Mouse (Mus musculus) neural tube, embryonic 10.5 days (tissue): ENCODE data around the gene 4930402H24Rik.
A peak's percentile ranks its signal among the peaks of the same experiment; 100 is the strongest.

Source experiments
- DNase-seq: peaks from one replicate; pipeline ENCODE4 v3.0.0-alpha.2; 2017; ENCODE audit warnings: low spot score; ENCODE audit errors: extremely low spot score

4930402H24Rik gene

DNA sequence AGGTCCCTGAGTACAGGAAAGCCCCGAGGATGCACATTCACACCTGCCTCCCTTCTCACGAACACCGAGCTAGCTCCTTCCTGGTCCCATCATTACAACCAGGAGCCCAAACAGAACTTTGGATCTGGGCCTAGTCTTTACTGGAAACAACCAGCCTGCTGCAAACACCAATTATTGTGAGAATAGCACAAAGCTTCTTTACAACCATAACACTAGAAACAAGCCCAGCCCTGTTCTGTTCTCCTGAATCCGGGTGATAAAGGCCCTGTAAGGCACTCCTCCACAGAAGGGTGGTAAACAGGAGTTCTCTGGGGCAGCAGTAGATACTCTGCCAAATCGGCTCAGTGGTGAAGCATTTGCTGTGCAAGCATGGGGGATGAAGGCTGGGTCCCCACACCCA lies 170.9 kb downstream of the 4930402H24Rik start:
- DNase-seq, result no peak

DNA sequence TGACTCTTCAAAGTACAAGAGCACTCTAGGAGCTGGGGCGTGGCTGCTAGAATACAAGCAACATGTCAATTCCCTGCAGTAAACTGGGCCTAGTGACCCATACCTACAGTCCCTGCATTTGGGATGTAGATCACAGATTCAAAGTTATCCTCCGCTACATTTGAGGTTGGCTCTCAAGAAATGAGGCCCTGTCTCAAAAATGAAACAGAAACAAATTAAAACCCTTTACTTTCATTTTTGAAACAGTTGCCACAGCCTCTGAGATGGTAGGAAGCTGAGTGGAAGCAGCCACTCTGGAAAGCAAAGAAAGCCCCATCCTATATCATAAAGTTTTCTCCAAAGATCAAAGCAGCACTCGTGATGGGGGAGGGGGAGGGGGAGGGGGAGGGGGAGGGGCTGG lies 172.8 kb downstream of the 4930402H24Rik start:
- DNase-seq, result no peak

DNA sequence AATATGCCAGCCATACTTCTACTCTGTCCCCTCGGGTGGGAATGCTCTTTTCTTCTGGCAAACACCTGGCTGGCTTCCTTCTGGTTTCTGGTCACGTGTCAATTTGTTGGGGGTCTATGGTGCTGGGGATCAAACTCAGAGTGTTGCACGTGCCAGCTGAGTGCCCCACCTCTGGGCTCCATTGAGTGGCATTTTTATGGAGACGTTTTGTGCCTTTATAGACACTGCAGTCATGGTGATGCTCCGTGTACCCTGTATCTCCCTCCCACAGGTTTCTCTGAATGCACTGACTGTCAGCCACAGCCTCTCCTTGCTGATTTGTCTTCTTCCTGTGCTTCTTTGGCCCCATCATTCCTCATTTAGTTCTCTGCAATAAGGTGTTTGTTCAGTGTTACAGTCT lies 174.4 kb downstream of the 4930402H24Rik start:
- no peak for DNase-seq

DNA sequence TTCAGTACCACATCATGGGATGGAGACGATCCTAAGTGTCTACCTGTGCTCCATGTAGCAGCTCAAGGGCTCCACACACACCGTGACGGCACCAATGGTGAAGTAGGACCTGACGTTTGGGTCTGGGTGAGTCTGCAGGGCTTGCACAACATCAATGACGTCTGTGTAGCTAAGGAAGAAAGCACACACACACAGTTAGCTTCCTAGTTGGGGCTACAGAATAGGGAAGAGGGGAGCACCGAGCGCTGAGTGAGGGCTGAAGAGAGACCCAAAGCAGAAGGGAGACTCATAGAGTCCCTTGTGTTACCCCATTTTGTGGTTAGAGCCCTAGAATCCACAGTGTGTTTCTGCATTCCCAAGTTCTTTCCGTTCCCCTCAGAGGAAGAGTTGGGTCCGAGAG lies 175.5 kb downstream of the 4930402H24Rik start:
- DNase-seq, result no peak

DNA sequence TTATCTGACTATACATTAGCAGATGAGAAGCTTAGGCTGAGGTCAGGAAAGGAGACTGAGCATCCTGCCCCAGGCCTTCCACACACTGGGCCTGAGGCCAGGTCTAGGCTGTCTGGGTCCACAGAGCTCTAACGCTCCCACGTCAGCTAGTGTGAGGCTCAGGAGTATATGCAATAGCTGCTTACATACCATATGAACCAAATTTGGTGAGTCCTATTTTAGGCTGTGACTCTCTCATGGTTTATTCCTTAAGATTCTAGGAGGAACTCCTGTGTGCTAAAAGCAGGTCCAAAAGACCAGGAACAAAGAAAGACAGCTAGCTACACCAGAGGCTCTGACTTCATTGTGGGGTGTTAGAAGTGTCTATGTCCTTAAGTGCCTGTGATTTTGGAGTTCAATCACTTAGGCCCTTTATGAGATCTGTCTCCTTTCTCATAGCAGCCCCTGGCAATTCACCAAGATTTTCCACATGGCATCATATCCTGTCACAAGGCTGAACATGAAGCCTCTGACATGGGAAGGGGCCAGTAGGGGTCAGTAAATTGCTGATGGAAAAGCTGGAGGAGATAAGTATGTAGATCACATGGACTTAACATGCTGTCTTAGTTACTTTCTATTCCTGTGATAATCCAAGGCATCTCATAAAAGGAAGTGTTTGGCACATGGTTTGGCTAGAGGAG lies 177.2 kb downstream of the 4930402H24Rik start:
- no peak for DNase-seq

DNA sequence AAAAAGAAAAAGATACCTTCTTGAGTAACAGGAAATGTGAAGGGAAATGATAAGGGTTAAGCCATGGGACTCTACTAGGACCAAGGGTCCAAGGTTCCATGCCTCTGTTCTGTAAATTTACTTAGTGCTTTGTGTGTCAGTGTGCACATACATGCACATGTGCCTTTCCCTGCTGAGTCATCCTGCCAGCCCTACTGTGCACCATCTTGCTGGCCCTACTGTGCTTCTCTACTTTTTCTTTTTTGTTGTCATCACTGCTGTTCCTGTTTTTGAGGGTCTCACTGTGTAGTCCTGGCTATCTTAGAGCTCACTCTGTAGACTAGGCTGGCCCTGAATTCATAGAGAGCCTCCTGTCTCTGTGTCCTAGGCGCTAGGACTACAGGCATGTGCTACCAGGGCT lies 178.5 kb downstream of the 4930402H24Rik start:
- DNase-seq, result no peak

DNA sequence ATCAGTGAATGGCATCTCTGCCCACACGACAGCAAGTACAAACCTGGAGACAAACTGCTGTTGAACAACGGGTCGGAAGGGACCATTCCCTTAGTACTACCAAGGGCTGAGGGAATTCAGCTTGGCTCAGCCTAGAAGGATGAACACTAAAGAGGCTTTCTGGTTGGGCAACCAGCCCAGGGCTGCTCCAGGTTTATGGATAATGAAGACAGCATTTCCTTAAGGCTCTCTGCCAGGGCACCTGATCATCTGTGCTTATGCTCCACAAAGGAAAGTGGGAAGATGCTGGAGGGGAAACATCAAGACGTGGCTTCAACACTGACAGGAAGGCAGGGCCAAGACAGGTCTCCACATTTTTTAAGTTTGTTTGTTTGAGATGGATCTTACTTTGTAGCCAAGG lies 181.8 kb downstream of the 4930402H24Rik start:
- DNase-seq, result no peak

DNA sequence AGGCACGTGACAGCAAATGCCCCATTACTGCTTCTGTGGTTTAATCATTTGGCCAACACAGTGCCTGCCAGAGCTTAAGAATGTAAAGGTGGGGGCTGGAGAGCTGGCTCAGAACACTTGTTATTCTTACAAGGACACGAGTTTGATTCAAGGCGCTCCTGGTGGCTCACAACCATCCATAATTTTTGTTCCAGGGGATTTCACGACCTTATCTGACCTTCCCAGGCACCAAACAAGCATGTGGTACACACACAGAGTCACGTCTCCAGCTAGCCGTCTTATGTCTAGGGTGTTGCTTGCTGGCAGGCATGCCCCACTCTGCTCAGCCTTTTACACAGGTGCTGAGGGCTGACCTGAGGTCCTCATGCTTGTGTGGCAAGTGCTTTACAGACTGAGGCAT lies 188.3 kb downstream of the 4930402H24Rik start:
- no peak for DNase-seq

DNA sequence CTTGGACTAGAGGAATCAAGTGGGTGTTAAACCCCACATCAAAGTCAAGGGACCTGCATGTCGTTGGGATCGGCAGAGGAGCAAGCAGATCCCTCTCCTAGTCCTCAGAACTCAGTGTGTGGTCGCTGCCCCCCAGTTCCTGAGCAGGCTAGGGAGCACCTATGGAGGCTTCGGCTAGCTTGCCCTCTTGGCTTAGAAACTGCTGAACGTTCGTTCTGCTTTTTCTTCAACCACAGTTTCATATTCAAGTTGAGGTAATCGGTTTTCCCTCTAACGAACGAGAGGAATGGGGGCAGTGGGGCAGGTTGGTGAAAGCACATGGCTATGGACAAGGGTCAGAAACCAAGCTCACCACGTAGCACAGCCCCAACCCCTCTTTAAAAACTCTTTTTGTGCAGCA lies 199.1 kb downstream of the 4930402H24Rik start:
- DNase-seq, result no peak

DNA sequence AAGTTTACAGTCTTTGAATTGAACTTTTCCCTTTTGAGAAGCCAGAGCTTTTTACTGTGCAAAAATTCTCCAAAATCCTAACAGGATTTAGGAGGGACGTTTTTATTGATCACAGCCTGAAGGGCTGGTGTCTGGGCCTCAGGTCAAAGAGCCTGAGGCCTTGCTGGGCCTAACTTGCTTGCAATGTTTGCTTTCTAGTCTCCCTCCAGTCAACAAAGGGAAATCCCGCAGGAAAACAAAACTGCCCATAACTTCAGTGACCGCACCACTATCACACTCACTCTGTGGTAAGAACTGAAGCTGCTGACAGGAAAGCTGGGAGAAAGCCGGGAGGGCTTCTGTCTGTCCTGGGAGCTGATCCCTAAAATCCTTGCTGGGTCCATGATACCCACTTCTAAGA lies 199.6 kb downstream of the 4930402H24Rik start:
- no peak for DNase-seq

DNA sequence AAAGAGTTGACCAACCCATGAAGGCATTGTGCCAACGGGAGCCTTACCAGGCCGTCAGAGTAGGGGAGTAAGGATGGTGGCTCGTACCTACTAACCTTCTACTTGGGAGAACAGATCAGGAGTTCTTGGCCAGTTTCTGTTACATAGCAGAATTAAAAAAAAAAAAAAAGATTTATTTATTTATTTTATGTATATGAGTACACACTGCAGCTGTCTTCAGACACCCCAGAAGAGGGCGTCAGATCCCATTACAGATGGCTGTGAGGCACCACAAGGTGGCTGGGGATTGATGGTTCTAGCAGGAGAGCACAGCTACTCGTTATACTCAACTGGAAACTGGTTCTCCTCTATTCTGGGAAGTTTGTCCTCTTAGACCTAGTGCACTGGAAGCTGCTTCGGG lies 201.0 kb downstream of the 4930402H24Rik start:
- no peak for DNase-seq

DNA sequence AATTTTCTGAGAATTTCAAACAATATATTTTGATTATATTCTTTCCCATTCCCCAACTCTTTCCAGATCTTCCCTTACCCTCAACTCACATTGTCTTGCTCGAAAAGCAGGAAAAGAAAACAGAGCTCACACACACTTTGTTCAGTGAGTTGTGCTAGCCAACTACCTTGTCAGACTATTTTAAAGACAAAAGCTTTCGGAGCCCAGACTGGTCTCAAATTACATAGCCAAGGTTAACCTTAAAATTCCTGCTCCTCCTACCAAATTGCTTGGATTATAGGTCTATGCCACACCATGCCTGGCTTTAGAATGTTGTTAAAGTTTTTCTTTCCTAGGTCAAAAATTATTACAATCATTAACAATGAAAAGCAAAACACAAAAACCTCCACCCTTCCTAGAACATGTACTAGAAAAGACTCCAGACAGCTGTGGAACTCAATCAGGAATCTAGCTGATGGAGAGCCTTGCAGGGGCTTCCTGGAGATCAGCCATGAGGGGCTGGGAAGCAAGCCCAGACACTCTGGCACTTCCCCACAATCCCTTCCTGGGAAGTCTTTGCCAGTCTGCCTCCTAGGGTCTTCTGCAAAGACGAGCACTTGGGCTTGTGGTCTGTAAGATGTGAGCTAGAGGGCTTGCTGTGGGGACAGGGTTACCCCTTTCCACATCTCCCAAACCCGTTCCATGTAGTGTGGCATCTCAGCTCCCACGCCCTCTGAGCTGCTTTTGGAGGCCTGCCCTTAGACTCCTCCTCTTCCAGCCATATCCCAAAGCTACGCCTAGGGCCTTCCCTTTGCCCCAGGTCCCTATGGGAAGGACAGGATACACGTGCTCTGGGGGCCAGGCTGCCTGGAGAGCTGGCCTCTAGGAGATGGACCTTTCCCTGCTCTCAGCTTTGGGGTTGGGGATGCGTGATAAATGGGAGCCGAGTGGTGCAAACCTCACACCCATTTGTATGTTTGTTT lies 201.9 kb downstream of the 4930402H24Rik start:
- DNase-seq, result no peak

DNA sequence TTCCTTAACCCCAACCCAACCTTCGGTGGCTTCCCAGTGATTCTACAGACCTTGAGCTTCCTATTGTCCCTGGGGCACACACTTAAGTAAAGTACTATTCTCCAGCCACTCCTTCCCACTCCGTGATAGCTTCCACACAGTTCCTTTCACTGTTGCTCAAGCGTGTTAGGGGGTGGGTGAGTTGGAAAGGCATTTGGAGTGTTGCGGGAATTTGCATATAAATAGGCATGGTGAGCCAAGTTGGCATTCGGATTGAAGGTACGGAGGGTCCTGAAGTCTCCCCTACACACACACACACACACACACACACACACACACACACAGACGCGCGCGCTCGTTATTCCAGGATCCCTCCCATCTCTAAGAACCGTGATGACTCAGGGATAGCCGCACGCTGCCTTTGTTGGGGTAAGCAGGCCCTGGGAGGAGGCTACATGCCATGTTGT lies 208.4 kb downstream of the 4930402H24Rik start:
- peak; percentile 26 for DNase-seq

DNA sequence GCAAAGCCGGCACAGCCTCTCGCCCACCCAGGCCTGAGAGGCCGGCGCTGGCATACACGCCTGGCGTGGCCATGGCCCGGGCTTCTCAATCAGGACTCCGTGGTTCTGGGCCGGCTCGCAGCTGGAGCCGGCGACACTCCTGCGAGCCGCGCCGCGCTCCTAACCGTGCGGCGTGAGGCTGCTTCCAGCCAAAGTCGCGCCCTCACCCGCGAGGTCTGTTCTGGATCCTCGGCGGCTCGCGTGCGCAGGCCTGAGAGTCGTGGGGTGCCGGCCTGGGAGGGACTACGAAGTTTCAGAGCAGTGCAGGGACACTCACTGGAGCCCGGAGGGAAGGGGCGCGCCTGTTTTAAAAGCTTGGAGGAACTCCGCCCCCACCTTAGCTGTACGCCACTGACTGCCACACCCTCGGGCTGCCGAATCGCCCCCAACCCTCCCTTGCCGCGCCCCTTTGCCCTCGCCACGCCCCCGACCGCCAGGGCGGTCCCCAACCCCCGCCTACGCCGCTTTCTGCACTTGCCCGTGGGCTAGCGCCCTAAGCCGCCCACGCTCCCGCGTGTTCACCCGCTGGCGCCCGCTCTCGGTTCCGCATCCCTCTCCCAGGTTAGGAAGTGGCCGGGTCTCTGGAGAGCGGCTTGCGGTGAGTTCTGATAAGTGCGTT lies 208.9 kb downstream of the 4930402H24Rik start, which contains the start of gene Slc4a11:
Gene Slc4a11, minus strand, starts transcription at position 367 of the 658 bp plus-strand sequence.
- peak; percentile 58 for DNase-seq

DNA sequence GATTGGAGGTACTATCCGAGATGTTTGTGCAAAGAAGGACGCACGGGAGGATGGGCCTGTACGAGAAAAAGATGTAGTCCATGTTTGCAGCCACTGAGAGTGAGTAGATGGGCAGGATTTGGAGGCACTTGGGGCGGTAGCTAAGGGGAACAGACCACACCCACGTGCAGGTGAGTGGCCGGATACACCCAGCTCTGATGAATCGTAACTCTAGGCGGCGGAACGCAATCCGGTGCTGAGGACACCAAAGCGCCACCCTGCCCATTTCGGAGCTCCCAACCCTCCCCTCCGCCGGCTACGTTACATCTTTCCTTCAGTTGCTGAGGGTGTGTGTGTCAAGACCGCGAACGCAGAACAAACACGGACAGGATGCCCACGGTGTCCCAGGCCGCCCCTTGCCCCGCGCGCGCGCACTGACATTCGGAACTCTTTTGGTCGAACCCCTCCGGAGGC lies 209.5 kb downstream of the 4930402H24Rik start:
- peak; percentile 56 for DNase-seq

DNA sequence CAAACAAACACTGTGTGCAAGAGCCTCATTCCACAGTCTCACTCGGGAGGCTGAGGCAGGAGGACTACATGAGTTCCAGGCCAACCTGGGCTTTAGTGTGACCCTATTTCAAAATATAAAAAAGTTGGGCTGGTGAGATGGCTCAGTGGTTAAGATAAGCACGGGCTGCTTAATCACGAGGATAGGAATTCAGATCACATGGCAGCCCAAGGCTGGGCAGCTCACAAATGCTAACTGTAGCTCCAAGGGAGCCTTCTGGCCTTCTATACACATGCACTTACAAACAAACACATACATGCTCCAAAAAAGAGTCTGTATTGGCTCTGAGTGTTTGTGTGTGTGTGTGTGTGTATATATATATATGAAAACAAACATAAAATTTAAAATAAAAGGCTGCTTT lies 212.6 kb downstream of the 4930402H24Rik start:
- DNase-seq, result no peak

DNA sequence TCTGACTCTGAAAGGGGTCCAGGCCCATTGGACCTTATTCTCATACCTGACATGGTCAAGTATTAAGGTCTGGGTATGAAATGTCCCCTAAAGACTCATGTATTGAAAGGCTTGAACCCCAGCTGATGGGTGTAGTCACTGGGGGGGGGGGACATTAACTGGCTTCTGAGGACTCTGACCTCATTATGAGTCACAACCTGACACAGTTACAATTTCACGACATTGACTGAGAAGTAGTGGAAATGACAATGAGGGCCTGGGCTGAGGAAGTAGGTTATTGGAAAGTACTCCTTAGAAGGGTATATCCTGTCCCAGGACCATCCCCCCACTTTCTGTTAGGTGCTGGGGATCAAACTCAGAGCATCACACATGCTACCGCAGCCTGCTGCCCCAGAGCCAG lies 217.2 kb downstream of the 4930402H24Rik start:
- no peak for DNase-seq

DNA sequence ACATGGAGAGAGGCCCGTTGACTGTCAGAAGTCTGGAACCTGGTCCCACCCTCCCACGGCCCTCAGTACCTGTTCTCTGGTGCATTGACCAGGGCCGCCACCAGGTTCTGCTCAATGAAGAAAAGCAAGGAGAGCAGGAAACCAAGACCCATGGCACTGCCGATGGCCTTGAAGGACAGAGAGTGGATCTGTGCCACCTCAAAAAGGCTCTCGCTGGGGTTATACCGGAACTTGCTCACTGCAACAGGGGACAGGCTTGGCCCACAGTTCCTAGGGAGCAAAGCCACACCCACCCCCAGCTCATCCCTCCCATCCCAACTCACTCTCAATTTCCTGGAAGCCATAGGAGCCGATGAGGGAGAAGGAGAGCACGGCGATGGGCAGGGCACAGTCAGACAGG lies 220.8 kb downstream of the 4930402H24Rik start:
- no peak for DNase-seq

DNA sequence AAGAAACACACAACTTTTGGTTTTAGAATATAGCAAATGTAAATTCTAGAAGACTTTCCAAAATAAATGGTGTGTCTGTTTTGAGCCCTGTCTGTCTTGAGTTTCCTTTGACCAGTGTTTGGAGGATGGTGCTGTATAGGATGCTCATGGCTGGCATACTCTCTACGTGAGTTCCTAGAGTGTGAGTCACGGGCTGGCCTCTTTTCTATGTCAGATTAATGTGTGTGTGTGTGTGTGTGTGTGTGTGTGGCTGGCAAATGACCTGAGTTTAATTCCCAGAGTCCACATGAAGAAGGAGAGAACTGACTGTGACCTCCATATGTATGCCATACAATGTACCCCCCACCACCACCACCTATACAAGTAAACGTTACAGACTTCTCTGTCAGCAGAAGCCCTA lies 224.7 kb downstream of the 4930402H24Rik start:
- DNase-seq, result no peak

DNA sequence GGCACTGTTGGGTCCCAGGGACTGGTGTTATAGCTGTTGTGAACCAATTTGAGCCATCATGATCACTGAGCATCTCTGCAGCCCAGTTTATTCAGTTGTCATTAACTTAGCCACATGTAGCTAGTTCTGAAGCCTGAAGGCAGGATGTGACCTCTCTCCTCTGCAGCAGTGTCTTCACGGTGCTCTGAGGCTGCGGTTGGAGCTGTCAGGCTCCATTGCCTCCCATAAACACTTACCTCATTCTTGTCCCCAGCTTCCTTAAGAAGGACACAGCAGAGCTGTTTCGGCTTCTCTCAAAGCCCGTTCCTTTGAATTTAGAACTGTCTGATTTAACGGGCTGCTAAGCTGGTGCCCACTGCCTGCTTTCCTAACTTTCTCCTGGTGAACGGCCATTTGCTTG lies 226.3 kb downstream of the 4930402H24Rik start:
- no peak for DNase-seq

DNA sequence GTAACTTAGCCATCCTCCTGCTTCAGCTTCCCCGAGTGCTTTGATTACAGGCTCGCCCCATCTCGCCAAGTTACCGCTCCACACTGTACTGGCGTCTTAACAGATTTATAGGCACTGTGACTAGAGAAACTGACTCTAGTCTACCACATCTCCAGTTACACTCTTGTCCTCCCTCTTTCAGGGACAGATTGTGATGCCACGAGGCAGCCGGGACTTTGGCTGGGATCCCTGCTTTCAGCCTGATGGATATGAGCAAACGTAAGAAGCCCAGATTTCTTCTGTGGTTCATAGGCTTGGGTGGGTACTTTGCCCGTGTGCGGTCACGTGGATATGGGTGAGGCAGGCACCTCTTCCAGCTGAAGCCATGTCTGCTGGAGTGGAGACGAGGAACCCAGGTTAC lies 227.1 kb downstream of the 4930402H24Rik start:
- DNase-seq, result no peak

DNA sequence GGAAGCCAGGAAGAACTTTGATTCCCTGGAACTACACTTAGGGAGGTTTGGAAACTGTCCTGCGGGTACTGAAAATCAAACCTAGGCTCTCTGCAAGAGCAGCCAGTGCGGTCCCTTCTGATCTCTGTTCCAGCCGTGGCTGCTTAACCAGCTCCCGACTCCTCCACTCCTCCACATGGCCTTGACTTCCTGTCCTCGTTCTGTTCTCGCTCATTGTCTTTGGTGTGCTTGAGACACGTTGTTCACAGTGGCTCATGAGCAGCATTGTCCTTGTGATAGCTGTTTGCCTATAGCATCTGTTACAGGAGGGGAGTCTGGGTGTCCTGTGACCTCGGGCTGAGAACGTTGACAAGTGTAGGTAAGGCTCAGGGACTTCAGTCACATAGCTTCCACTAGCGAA lies 229.0 kb downstream of the 4930402H24Rik start:
- no peak for DNase-seq
